In genomic region chr15:99670154-99670821, GRCm38 (mm10) we compare ENCODE assay signal across 8 mouse cellular contexts. TPM values are rescaled to one million over a fixed set of nuclear protein-coding genes. Genes with fewer than 3 reads are reported as not detected.
DNase-seq lines count a peak whose midpoint lies in the region; ATAC-seq lines count a peak whose summit lies in the region.

Gene Asic1, plus strand, starts transcription at chr15:99670368.

- ATAC-seq in forebrain, embryonic 11.5 days (replicated peaks; ENCODE audit: low FRiP score) = peak; percentile 74
- peak; percentile 68 for ATAC-seq in heart, embryonic 16.5 days (replicated peaks; ENCODE audit: extremely low read depth, insufficient read depth, low FRiP score)
- ATAC-seq in liver, embryonic 15.5 days (ENCODE audit: insufficient read depth) = peak; percentile 55

- peaks cover 33% of the 10 kb centered on the region for H3K27me3 ChIP-seq in forebrain, embryonic 11.5 days (ENCODE audit: control insufficient read depth, insufficient read depth, low read length)
- H3K27me3 ChIP-seq in heart, embryonic 16.5 days (ENCODE audit: control insufficient read depth, insufficient read depth, low read length) = peaks cover 67% of the 10 kb centered on the region
- peaks cover 100% of the 10 kb centered on the region for H3K27me3 ChIP-seq in liver, embryonic 15.5 days

- 1% methylated on average over 45 of the region's 74 CpGs for WGBS in forebrain, embryonic 11.5 days
- WGBS in heart, embryonic 16.5 days = under 1% methylated on average over 70 of the region's 74 CpGs
- WGBS in liver, embryonic 15.5 days (ENCODE audit: insufficient replicate concordance) = 1% methylated on average over 71 of the region's 74 CpGs

- DNase-seq in 3T3-L1 (ENCODE audit: low read depth, low spot score) = peak; percentile 36
- peak; percentile 35 to 43 for DNase-seq in adrenal gland, postnatal 4 days (ENCODE audit: low spot score in 2 of 2)
- peak; percentile 77 for DNase-seq in forebrain, embryonic 11.5 days (ENCODE audit: low spot score)
- peak; percentile 53 to 79 for DNase-seq in kidney, postnatal 36 days
- peak; percentile 62 for DNase-seq in ovary, adult 18-20 months (ENCODE audit: low spot score)
- peak; percentile 46 for DNase-seq in yolk sac, embryonic 10.5 days (ENCODE audit: low spot score)

- peaks cover 12% of the 10 kb centered on the region; the same call in 1 of the 2 replicates for H3K4me1 ChIP-seq in forebrain, embryonic 11.5 days (replicated peaks; ENCODE audit: control insufficient read depth, insufficient read depth, low read length)
- H3K4me1 ChIP-seq in heart, embryonic 16.5 days (ENCODE audit: control insufficient read depth, insufficient read depth, low read length) = peaks cover under 1% of the 10 kb centered on the region
- peaks cover 21% of the 10 kb centered on the region for H3K4me1 ChIP-seq in liver, embryonic 15.5 days (replicated peaks)

- H3K9me3 ChIP-seq in forebrain, embryonic 11.5 days (ENCODE audit: control insufficient read depth, low read length) = no peaks in the 10 kb centered on the region
- no peaks in the 10 kb centered on the region for H3K9me3 ChIP-seq in heart, embryonic 16.5 days (replicated peaks; ENCODE audit: control insufficient read depth, low read length)
- H3K9me3 ChIP-seq in liver, embryonic 15.5 days (replicated peaks) = no peaks in the 10 kb centered on the region

- no peaks in the 10 kb centered on the region for H3K36me3 ChIP-seq in forebrain, embryonic 11.5 days (ENCODE audit: control insufficient read depth, insufficient read depth, low read length)
- H3K36me3 ChIP-seq in heart, embryonic 16.5 days (ENCODE audit: control insufficient read depth, insufficient read depth) = no peaks in the 10 kb centered on the region
- H3K36me3 ChIP-seq in liver, embryonic 15.5 days (replicated peaks) = no peaks in the 10 kb centered on the region

- H3K9ac ChIP-seq in forebrain, embryonic 11.5 days (ENCODE audit: low read length) = peak within 1 kb of the TSS; percentile 80
- H3K9ac ChIP-seq in heart, embryonic 16.5 days (ENCODE audit: low read length) = peak within 1 kb of the TSS; percentile 74
- H3K9ac ChIP-seq in liver, embryonic 15.5 days = no peak within 1 kb of the TSS

- peak within 1 kb of the TSS; percentile 97 for H3K4me2 ChIP-seq in forebrain, embryonic 11.5 days (ENCODE audit: low read depth, low read length, severe bottlenecking)
- peak within 1 kb of the TSS; percentile 98 for H3K4me2 ChIP-seq in heart, embryonic 16.5 days (ENCODE audit: low read depth, low read length)
- H3K4me2 ChIP-seq in liver, embryonic 15.5 days = peak within 1 kb of the TSS; percentile 67

- peak within 1 kb of the TSS; percentile 53 for H3K4me3 ChIP-seq in forebrain, embryonic 11.5 days (ENCODE audit: low read depth, low read length)
- peak within 1 kb of the TSS; percentile 64 for H3K4me3 ChIP-seq in heart, embryonic 16.5 days (ENCODE audit: low read length)
- peak within 1 kb of the TSS; percentile 46 for H3K4me3 ChIP-seq in liver, embryonic 15.5 days (replicated peaks)

- H3K27ac ChIP-seq in forebrain, embryonic 11.5 days (ENCODE audit: low read depth, low read length) = 0 out of 2 replicates have a peak within 1 kb of the TSS, but pooled peaks have one; percentile 4
- H3K27ac ChIP-seq in heart, embryonic 16.5 days (ENCODE audit: low read length) = no peak within 1 kb of the TSS
- no peak within 1 kb of the TSS for H3K27ac ChIP-seq in liver, embryonic 15.5 days (replicated peaks)

RNA-seq across cellular contexts. Expression of gene Asic1, which starts in this region (rescaled TPM):
- 1 to 10 TPM; 1.4 to 1.5 TPM for total RNA-seq in adrenal gland, postnatal 4 days (2021)
- 3.9 and 5.3 TPM in 2 replicates for polyA plus RNA-seq in forebrain, embryonic 11.5 days (2014; fragmentation: Nextera tagmentation; extraction: Ambion mirVana)
- 1.6 TPM in 2 replicates for polyA plus RNA-seq in heart, embryonic 16.5 days (2015; fragmentation: Nextera tagmentation; extraction: Ambion mirVana)
- polyA plus RNA-seq in liver, embryonic 15.5 days (2015; fragmentation: Nextera tagmentation; extraction: Ambion mirVana) = 0.28 and 0.45 TPM in 2 replicates

Comparison
In these comparisons a context has a peak if more than half of its experiments do, and no peak if none do; other contexts are left out.
1. Peak in ATAC-seq, H3K4me3 ChIP-seq and H3K4me2 ChIP-seq in liver, embryonic 15.5 days; RNA of the gene not detected or under 1 TPM.